Mouse (Mus musculus): ENCODE results near the gene Lrat. TPM values are rescaled to one million over a fixed set of nuclear protein-coding genes. Genes with fewer than 3 reads are reported as not detected.

Lrat gene
- polyA plus RNA-seq (2014; fragmentation: Nextera tagmentation; extraction: Ambion mirVana) = 0.36 and 0.43 TPM in 2 replicates

GRCm38 (mm10) chr3:82903613-82904205 is at the start of gene Lrat:
Lrat (minus strand) TSS chr3:82903973.
- Histone ChIP-seq H3K4me1 (ENCODE audit: control insufficient read depth, insufficient read depth, low read length) (0 out of 2 replicates have a peak, but pooled peaks cover 5% of the 10 kb centered on the region), H3K36me3 (ENCODE audit: control insufficient read depth, insufficient read depth, low read length) (no peaks in the 10 kb centered on the region), H3K9me3 (ENCODE audit: control insufficient read depth, low read depth, low read length) (no peaks in the 10 kb centered on the region), H3K9ac (replicated peaks; ENCODE audit: low read depth, low read length) (no peak within 1 kb of the TSS), H3K4me2 (replicated peaks; ENCODE audit: low read depth, low read length) (peak within 1 kb of the TSS; percentile 86), H3K27ac (ENCODE audit: low read length) (no peak within 1 kb of the TSS), H3K4me3 (ENCODE audit: low read depth, low read length) (peak within 1 kb of the TSS; percentile 39), H3K27me3 (ENCODE audit: control insufficient read depth, insufficient read depth, low read length) (peaks cover 12% of the 10 kb centered on the region)
- WGBS = 2% methylated on average over 35 of the region's 35 CpGs
- ATAC-seq (ENCODE audit: insufficient number of reproducible peaks, insufficient read depth, low FRiP score, low read depth) = peak; percentile 69

DNA sequence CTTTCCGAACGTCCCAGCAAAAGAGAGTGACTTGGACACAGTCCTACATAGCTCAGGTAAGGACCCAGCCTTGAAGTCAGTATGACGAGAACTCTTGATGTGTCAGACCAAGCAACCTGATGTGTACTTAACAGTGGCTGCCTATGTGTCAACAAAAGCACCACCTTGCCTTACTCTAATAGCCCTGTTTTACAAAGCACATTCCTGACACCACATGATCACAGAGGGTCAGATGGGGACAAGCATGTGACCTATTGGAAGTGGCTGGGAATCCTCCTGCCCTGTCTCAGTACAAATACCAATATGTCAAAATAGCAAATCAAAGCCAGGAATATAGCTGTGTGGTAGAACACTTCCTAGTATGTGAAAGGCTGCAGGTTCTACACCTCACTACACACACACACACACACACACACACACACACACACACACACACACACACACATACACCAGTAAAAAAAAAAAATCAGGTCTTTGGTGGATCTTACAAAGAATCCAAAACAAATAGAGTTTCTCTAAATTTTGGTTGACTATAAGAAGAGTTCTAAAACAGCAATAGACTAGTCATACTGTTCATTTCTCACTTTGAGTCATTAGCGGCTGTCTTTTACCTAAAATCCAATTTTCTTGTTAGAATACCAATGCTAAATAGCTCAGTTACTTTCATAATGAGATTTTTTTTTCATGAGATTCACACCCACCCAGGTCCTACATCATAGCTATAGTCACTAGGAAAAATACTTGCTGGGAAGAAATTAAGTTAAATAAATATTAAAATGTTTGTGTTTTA is 48.6 kb upstream of the Lrat start:
- Histone ChIP-seq H3K9me3 (ENCODE audit: control insufficient read depth, low read depth, low read length) (no peaks in the 10 kb centered on the region), H3K4me3 (ENCODE audit: low read depth, low read length) (no peak overlapping the region), H3K27ac (ENCODE audit: low read length) (no peak overlapping the region), H3K4me1 (ENCODE audit: control insufficient read depth, insufficient read depth, low read length) (0 out of 2 replicates have a peak, but pooled peaks cover 7% of the 10 kb centered on the region), H3K9ac (replicated peaks; ENCODE audit: low read depth, low read length) (no peak overlapping the region), H3K36me3 (ENCODE audit: control insufficient read depth, insufficient read depth, low read length) (no peaks in the 10 kb centered on the region), H3K27me3 (ENCODE audit: control insufficient read depth, insufficient read depth, low read length) (no peaks in the 10 kb centered on the region), H3K4me2 (replicated peaks; ENCODE audit: low read depth, low read length) (no peak overlapping the region)
- WGBS = 88% methylated on average over 4 of the region's 4 CpGs
- 0 out of 2 replicates have a peak, but pooled peaks have one; percentile 71 for ATAC-seq (ENCODE audit: insufficient number of reproducible peaks, insufficient read depth, low FRiP score, low read depth)

DNA sequence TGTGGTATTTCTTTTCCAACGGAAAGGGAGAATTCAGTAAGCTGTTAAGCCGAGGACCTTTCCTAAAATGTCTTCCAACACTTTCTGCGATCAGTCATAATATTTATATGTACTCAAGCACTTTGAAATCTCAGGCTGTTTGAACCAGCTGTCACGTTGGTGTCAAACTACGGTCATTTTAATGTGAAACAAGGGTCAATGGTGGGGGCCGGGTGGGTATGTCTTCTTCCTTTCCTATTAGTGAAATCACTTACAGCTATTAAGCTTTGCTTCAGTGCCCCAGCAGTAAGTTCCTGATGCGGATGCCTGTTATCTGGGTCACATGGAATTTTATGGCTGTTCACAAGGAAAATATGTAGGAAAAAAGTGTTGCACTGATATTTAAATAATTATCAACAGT is 46.9 kb upstream of the Lrat start:
- Histone ChIP-seq H3K4me2 (replicated peaks; ENCODE audit: low read depth, low read length) (peak overlapping the region; percentile 19; the same call in 1 of the 2 replicates), H3K27me3 (ENCODE audit: control insufficient read depth, insufficient read depth, low read length) (no peaks in the 10 kb centered on the region), H3K9ac (replicated peaks; ENCODE audit: low read depth, low read length) (no peak overlapping the region), H3K9me3 (ENCODE audit: control insufficient read depth, low read depth, low read length) (no peaks in the 10 kb centered on the region), H3K27ac (ENCODE audit: low read length) (0 out of 2 replicates have a peak overlapping the region, but pooled peaks have one; percentile 64), H3K4me3 (ENCODE audit: low read depth, low read length) (no peak overlapping the region), H3K4me1 (ENCODE audit: control insufficient read depth, insufficient read depth, low read length) (0 out of 2 replicates have a peak, but pooled peaks cover 7% of the 10 kb centered on the region), H3K36me3 (ENCODE audit: control insufficient read depth, insufficient read depth, low read length) (no peaks in the 10 kb centered on the region)
- ATAC-seq (ENCODE audit: insufficient number of reproducible peaks, insufficient read depth, low FRiP score, low read depth) = no peak
- WGBS = 14% methylated on average over 7 of the region's 7 CpGs

- H3K4me1 ChIP-seq (ENCODE audit: control insufficient read depth, insufficient read depth, low read length) = 0 out of 2 replicates have a peak, but pooled peaks cover 7% of the 10 kb centered on the region
- H3K27ac ChIP-seq (ENCODE audit: low read length) = peak overlapping the region; percentile 64; the same call in 1 of the 2 replicates
- H3K9ac ChIP-seq (replicated peaks; ENCODE audit: low read depth, low read length) = no peak overlapping the region
- no peak overlapping the region for H3K4me3 ChIP-seq (ENCODE audit: low read depth, low read length)
- no peaks in the 10 kb centered on the region for H3K27me3 ChIP-seq (ENCODE audit: control insufficient read depth, insufficient read depth, low read length)
- no peaks in the 10 kb centered on the region for H3K36me3 ChIP-seq (ENCODE audit: control insufficient read depth, insufficient read depth, low read length)
- H3K4me2 ChIP-seq (replicated peaks; ENCODE audit: low read depth, low read length) = peak overlapping the region; percentile 19; the same call in 1 of the 2 replicates
- no peaks in the 10 kb centered on the region for H3K9me3 ChIP-seq (ENCODE audit: control insufficient read depth, low read depth, low read length)
- 36% methylated on average over 10 of the region's 10 CpGs for WGBS
- no peak for ATAC-seq (ENCODE audit: insufficient number of reproducible peaks, insufficient read depth, low FRiP score, low read depth)
Observed at GRCm38 (mm10) chr3:82950208-82950607, 46.4 kb upstream of the Lrat start.

- Histone ChIP-seq H3K9me3 (ENCODE audit: control insufficient read depth, low read depth, low read length) (no peaks in the 10 kb centered on the region), H3K4me2 (replicated peaks; ENCODE audit: low read depth, low read length) (no peak overlapping the region), H3K36me3 (ENCODE audit: control insufficient read depth, insufficient read depth, low read length) (no peaks in the 10 kb centered on the region), H3K27ac (ENCODE audit: low read length) (no peak overlapping the region), H3K4me1 (ENCODE audit: control insufficient read depth, insufficient read depth, low read length) (0 out of 2 replicates have a peak, but pooled peaks cover 7% of the 10 kb centered on the region), H3K27me3 (ENCODE audit: control insufficient read depth, insufficient read depth, low read length) (no peaks in the 10 kb centered on the region), H3K4me3 (ENCODE audit: low read depth, low read length) (no peak overlapping the region), H3K9ac (replicated peaks; ENCODE audit: low read depth, low read length) (no peak overlapping the region)
- ATAC-seq (ENCODE audit: insufficient number of reproducible peaks, insufficient read depth, low FRiP score, low read depth) = 0 out of 2 replicates have a peak, but pooled peaks have one; percentile 55
- WGBS = 24% methylated on average over 6 of the region's 6 CpGs
Observed at GRCm38 (mm10) chr3:82946375-82947107, 42.8 kb upstream of the Lrat start.

DNA sequence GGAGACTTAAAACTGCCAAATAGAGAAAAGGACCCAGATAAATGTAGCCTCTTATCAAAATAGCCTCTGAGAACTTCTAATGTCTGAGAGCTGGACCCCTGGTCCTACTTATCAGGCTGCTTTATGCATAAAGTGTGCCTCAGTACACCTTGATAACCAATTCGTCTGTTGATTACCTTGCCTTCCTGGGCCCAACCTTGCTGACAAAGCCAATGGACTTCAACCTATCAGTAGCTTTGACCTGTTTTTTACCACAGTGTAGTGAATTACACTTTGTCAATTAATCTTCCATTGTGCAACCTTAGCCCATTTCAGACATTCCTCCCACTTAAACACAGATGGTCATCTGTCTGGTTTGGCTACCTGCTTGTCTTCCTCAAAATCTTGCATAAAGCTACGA is 24.1 kb upstream of the Lrat start:
- no peaks in the 10 kb centered on the region for H3K27me3 ChIP-seq (ENCODE audit: control insufficient read depth, insufficient read depth, low read length)
- H3K4me3 ChIP-seq (ENCODE audit: low read depth, low read length) = no peak overlapping the region
- no peak overlapping the region for H3K27ac ChIP-seq (ENCODE audit: low read length)
- no peak overlapping the region for H3K9ac ChIP-seq (replicated peaks; ENCODE audit: low read depth, low read length)
- H3K4me1 ChIP-seq (ENCODE audit: control insufficient read depth, insufficient read depth, low read length) = no peaks in the 10 kb centered on the region
- 70% methylated on average over 2 of the region's 2 CpGs for WGBS
- ATAC-seq (ENCODE audit: insufficient number of reproducible peaks, insufficient read depth, low FRiP score, low read depth) = no peak
- no peaks in the 10 kb centered on the region for H3K9me3 ChIP-seq (ENCODE audit: control insufficient read depth, low read depth, low read length)
- H3K36me3 ChIP-seq (ENCODE audit: control insufficient read depth, insufficient read depth, low read length) = no peaks in the 10 kb centered on the region
- no peak overlapping the region for H3K4me2 ChIP-seq (replicated peaks; ENCODE audit: low read depth, low read length)

DNA sequence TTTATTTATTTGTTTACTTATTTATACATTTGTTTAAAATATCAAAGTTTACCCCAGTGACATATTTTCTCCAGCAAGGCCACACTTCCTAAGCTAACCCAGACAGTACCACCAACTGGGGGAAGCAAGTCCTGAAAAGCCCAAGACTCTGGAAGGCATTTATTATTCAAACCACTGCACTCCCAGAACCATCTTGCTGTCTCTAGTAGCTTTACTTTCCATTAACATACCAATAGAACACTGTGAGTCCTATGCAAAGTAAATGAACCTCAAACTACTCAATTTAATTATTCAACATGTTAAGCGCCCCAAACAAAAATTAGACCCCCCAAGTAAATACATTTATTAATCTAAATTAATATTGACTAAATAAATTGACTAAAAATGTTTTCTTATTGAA is 11.9 kb upstream of the Lrat start:
- Histone ChIP-seq H3K27me3 (ENCODE audit: control insufficient read depth, insufficient read depth, low read length) (no peaks in the 10 kb centered on the region), H3K36me3 (ENCODE audit: control insufficient read depth, insufficient read depth, low read length) (no peaks in the 10 kb centered on the region), H3K4me1 (ENCODE audit: control insufficient read depth, insufficient read depth, low read length) (no peaks in the 10 kb centered on the region), H3K9ac (replicated peaks; ENCODE audit: low read depth, low read length) (no peak overlapping the region), H3K27ac (ENCODE audit: low read length) (no peak overlapping the region), H3K4me3 (ENCODE audit: low read depth, low read length) (no peak overlapping the region), H3K4me2 (replicated peaks; ENCODE audit: low read depth, low read length) (no peak overlapping the region), H3K9me3 (ENCODE audit: control insufficient read depth, low read depth, low read length) (no peaks in the 10 kb centered on the region)
- no peak for ATAC-seq (ENCODE audit: insufficient number of reproducible peaks, insufficient read depth, low FRiP score, low read depth)
- WGBS = 31% methylated on average over 1 of the region's 1 CpGs

DNA sequence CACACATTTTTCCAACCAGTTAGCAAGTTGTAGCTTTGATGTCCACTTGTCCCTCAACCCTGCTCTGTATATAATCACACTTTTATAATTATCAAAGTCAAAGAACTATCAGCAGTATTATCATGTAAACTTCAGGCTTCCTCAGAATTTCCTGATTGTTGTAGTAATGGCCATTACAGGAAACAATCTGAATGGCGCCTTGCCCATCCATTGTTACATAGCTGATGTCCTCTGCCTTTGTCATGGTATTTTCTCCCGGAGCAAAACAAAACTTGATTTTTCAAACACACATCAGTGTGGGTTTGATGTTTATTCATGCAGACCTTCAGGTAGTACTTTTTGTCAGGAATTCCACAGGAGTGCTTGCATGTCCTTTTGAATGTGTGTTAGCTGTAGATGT is 4.9 kb upstream of the Lrat start:
- no peaks in the 10 kb centered on the region for H3K9me3 ChIP-seq (ENCODE audit: control insufficient read depth, low read depth, low read length)
- no peak overlapping the region for H3K27ac ChIP-seq (ENCODE audit: low read length)
- H3K4me3 ChIP-seq (ENCODE audit: low read depth, low read length) = no peak overlapping the region
- H3K4me2 ChIP-seq (replicated peaks; ENCODE audit: low read depth, low read length) = no peak overlapping the region
- no peak for ATAC-seq (ENCODE audit: insufficient number of reproducible peaks, insufficient read depth, low FRiP score, low read depth)
- no peaks in the 10 kb centered on the region for H3K4me1 ChIP-seq (ENCODE audit: control insufficient read depth, insufficient read depth, low read length)
- no peak overlapping the region for H3K9ac ChIP-seq (replicated peaks; ENCODE audit: low read depth, low read length)
- H3K27me3 ChIP-seq (ENCODE audit: control insufficient read depth, insufficient read depth, low read length) = 0 out of 2 replicates have a peak, but pooled peaks cover 3% of the 10 kb centered on the region
- WGBS = 92% methylated on average over 2 of the region's 2 CpGs
- no peaks in the 10 kb centered on the region for H3K36me3 ChIP-seq (ENCODE audit: control insufficient read depth, insufficient read depth, low read length)
